Mouse (Mus musculus) embryonic facial prominence, embryonic 13.5 days (tissue): ENCODE measurements at regions not wholly inside any gene's neighbourhood (a gene's known extent, or its start where the extent isn't known, plus 50 kb on each side); places are given as distances from the start of the nearest gene placed in this dataset.

ENCODE experiments used
- ATAC-seq: fragments of 200-750 bp; cut with Nextera tagmentation; 2 replicates; pipeline ENCODE4 v1.8.0; 2017; ENCODE audit warnings: low read depth; ENCODE audit not compliant: insufficient number of reproducible peaks, insufficient read depth, low FRiP score, low TSS enrichment
- H3K27ac ChIP-seq: fragments of 300-500 bp; sonication (generic); 2 replicates; pipeline ENCODE4 v1.5.1; 2015; ENCODE audit warnings: moderate library complexity, mild to moderate bottlenecking, inconsistent platforms
- H3K27me3 ChIP-seq: fragments of 300-500 bp; sonication (generic); 2 replicates; pipeline ENCODE4 v1.6.1; 2015; ENCODE audit warnings: mild to moderate bottlenecking, inconsistent platforms
- H3K36me3 ChIP-seq: fragments of 300-500 bp; sonication (generic); 2 replicates; pipeline ENCODE4 v1.6.1; 2015; ENCODE audit warnings: mild to moderate bottlenecking, inconsistent platforms
- H3K4me1 ChIP-seq: fragments of 300-500 bp; sonication (generic); 2 replicates; pipeline ENCODE4 v1.6.1; 2015; ENCODE audit warnings: inconsistent platforms
- H3K4me2 ChIP-seq: fragments of 300-500 bp; sonication (generic); 2 replicates; pipeline ENCODE4 v1.6.1; 2015; ENCODE audit warnings: moderate library complexity, mild to moderate bottlenecking, inconsistent platforms
- H3K4me3 ChIP-seq: fragments of 300-500 bp; sonication (generic); 2 replicates; pipeline ENCODE4 v1.5.1; 2015; ENCODE audit warnings: mild to moderate bottlenecking, inconsistent platforms
- H3K9ac ChIP-seq: fragments of 300-500 bp; sonication (generic); 2 replicates; pipeline ENCODE4 v1.6.1; 2015; ENCODE audit warnings: mild to moderate bottlenecking, inconsistent platforms
- H3K9me3 ChIP-seq: fragments of 300-500 bp; sonication (generic); 2 replicates; pipeline ENCODE4 v1.6.1; 2016; ENCODE audit warnings: inconsistent platforms
- WGBS: fragments of 180-500 bp; shearing (Covaris S2); methylation state at CpG from one replicate; pipeline ENCODE4 v1.1.7; 2015; ENCODE audit warnings: mixed read lengths; 5-methylcytosine and 5-hydroxymethylcytosine counted together

DNA sequence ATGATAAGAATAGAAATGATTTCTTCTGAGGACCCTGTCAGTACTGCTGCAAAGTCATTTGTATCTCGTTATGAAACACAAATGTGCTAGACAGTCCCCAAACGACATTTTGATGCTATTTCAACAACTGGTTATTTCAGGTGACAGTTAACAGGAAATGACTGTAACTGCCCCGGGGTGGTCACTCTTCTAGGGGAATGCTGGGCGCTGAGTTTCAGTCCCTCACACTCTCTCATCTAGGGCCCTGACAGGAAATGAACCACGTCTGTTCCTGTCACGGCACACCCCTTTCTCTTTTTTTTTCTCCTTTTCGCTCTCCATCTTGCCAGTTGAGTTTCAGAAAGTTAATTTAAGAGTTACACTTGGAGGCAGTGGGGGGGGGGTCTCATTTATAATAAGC is 556.2 kb downstream of the Ccdc171 start:
- H3K9me3 ChIP-seq: no peaks in the 10 kb centered on the region
- H3K27me3 ChIP-seq: no peaks in the 10 kb centered on the region
- H3K9ac ChIP-seq: no peak overlapping the region
- no peak for ATAC-seq
- H3K36me3 ChIP-seq: no peaks in the 10 kb centered on the region
- WGBS: 35% methylated on average over 7 of the region's 7 CpGs
- no peaks in the 10 kb centered on the region for H3K4me1 ChIP-seq
- H3K4me2 ChIP-seq: no peak overlapping the region
- no peak overlapping the region for H3K4me3 ChIP-seq
- no peak overlapping the region for H3K27ac ChIP-seq

GRCm38 (mm10) chr4:84088166-84088565 is 562.8 kb downstream of the Ccdc171 start:
- Histone ChIP-seq H3K4me3 (no peak overlapping the region), H3K27me3 (no peaks in the 10 kb centered on the region), H3K9ac (no peak overlapping the region), H3K36me3 (no peaks in the 10 kb centered on the region), H3K27ac (no peak overlapping the region), H3K4me1 (no peaks in the 10 kb centered on the region), H3K9me3 (no peaks in the 10 kb centered on the region), H3K4me2 (no peak overlapping the region)
- no peak for ATAC-seq
- 69% methylated on average over 12 of the region's 12 CpGs for WGBS

GRCm38 (mm10) chr4:84092509-84092908 is 567.2 kb downstream of the Ccdc171 start:
- Histone ChIP-seq H3K27me3 (no peaks in the 10 kb centered on the region), H3K4me2 (no peak overlapping the region), H3K4me1 (peaks cover 8% of the 10 kb centered on the region), H3K9ac (no peak overlapping the region), H3K36me3 (no peaks in the 10 kb centered on the region), H3K27ac (no peak overlapping the region), H3K4me3 (no peak overlapping the region), H3K9me3 (no peaks in the 10 kb centered on the region)
- no peak for ATAC-seq
- 69% methylated on average over 9 of the region's 9 CpGs for WGBS

GRCm38 (mm10) chr4:84095237-84095636 is 569.9 kb downstream of the Ccdc171 start:
- H3K4me2 ChIP-seq: no peak overlapping the region
- H3K4me1 ChIP-seq: peaks cover 8% of the 10 kb centered on the region
- no peaks in the 10 kb centered on the region for H3K27me3 ChIP-seq
- no peaks in the 10 kb centered on the region for H3K9me3 ChIP-seq
- 84% methylated on average over 3 of the region's 3 CpGs for WGBS
- H3K4me3 ChIP-seq: no peak overlapping the region
- no peak for ATAC-seq
- no peak overlapping the region for H3K27ac ChIP-seq
- H3K9ac ChIP-seq: no peak overlapping the region
- H3K36me3 ChIP-seq: no peaks in the 10 kb centered on the region

- Histone ChIP-seq H3K27ac (no peak overlapping the region), H3K4me1 (peaks cover 8% of the 10 kb centered on the region), H3K36me3 (no peaks in the 10 kb centered on the region), H3K9ac (no peak overlapping the region), H3K4me2 (no peak overlapping the region), H3K27me3 (no peaks in the 10 kb centered on the region), H3K9me3 (no peaks in the 10 kb centered on the region), H3K4me3 (no peak overlapping the region)
- WGBS: 61% methylated on average over 4 of the region's 4 CpGs
- no peak for ATAC-seq
Measured at GRCm38 (mm10) chr4:84096081-84096480, 570.7 kb downstream of the Ccdc171 start.

DNA sequence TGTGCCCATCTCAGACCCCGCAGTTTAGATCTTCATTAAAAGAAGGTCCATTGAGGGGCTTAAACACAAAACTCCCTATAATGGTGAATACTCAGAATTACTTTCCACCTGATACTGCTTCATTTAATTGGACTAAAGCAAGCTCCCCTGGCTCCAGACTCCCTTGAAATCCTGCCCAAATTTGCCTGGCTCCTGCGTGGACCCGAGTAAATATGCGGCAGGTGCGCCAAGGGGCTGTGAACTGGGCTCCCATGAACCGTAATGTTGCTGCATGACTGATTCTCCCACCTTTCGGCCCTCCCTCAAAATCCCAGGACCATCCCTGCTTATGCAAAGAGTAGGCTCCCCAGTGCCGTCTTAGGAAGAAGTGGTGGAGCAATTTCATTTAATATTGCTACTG is 573.7 kb downstream of the Ccdc171 start:
- Histone ChIP-seq H3K27ac (no peak overlapping the region), H3K9me3 (no peaks in the 10 kb centered on the region), H3K9ac (no peak overlapping the region), H3K4me3 (no peak overlapping the region), H3K27me3 (no peaks in the 10 kb centered on the region), H3K36me3 (no peaks in the 10 kb centered on the region), H3K4me2 (no peak overlapping the region), H3K4me1 (peaks cover 23% of the 10 kb centered on the region)
- ATAC-seq: no peak
- WGBS: 84% methylated on average over 8 of the region's 8 CpGs

DNA sequence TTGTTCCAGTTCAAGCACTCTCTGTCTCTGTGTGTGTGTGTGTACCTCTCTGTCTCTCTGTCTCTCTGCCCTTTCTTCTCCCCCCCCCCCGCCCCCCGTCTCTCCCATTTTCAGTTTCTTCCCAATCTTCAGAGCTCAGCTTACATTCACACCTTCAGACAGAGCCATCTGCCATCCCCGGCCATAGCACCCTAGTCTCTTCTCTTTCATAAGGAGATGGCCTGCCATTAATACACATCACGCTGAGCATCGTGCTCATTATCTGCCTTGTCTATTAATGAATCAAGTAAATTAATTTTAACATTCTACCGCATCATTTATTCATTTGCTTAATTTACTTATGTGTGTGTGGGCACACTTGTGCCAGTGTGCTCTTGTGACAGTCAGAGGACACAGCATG is 573.2 kb downstream of the Bnc2 start:
- Histone ChIP-seq H3K27ac (no peak overlapping the region), H3K36me3 (no peaks in the 10 kb centered on the region), H3K4me1 (peaks cover 14% of the 10 kb centered on the region), H3K4me2 (no peak overlapping the region), H3K4me3 (no peak overlapping the region), H3K9me3 (no peaks in the 10 kb centered on the region), H3K27me3 (no peaks in the 10 kb centered on the region), H3K9ac (no peak overlapping the region)
- 90% methylated on average over 6 of the region's 6 CpGs for WGBS
- ATAC-seq: no peak

DNA sequence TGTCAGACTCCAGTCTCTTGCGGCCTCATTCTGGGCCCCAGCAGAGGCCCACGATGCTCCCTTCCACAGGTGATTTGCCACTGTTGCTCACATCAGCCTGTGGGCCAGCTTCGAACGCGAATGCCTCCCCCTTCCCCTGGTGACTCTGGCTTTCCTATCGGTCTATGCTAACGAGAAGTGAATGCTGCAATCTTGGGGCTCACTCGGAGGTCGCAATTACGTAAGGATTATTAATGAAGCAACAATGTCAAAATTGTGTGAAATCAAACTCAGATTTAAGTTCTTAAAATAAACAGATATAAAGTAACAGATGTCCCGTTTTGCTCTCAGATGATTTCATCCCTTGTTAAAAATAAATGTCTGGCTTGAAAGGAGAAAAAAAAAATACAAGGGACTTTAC is 572.3 kb downstream of the Bnc2 start:
- 32% methylated on average over 11 of the region's 11 CpGs for WGBS
- no peaks in the 10 kb centered on the region for H3K9me3 ChIP-seq
- no peak overlapping the region for H3K27ac ChIP-seq
- ATAC-seq: no peak
- peaks cover 14% of the 10 kb centered on the region for H3K4me1 ChIP-seq
- H3K4me3 ChIP-seq: no peak overlapping the region
- no peak overlapping the region for H3K9ac ChIP-seq
- H3K27me3 ChIP-seq: no peaks in the 10 kb centered on the region
- no peaks in the 10 kb centered on the region for H3K36me3 ChIP-seq
- no peak overlapping the region for H3K4me2 ChIP-seq

DNA sequence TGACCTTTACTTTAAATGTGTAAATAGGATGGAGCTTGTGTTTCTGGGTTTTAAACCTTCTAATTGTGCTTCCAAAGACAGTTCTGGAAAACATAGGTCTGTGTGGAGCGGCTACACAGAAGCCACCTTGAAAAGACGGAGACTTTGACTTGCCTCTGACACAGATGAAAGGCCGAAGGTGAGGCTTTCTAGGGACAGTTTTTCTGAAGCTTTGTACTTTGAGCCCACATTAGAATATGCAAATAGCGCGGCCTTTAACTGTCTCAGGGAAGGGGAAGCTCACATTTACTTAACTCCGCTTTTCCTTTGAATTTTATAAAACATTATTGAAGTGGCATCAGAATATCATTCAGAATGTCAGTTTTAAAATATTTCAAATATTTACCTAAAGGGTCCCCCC is 566.5 kb downstream of the Bnc2 start:
- Histone ChIP-seq H3K4me1 (peaks cover 13% of the 10 kb centered on the region; the same call in 1 of the 2 replicates), H3K4me3 (no peak overlapping the region), H3K27ac (no peak overlapping the region), H3K9me3 (no peaks in the 10 kb centered on the region), H3K9ac (no peak overlapping the region), H3K27me3 (no peaks in the 10 kb centered on the region), H3K4me2 (no peak overlapping the region), H3K36me3 (no peaks in the 10 kb centered on the region)
- no peak for ATAC-seq
- 79% methylated on average over 6 of the region's 6 CpGs for WGBS

DNA sequence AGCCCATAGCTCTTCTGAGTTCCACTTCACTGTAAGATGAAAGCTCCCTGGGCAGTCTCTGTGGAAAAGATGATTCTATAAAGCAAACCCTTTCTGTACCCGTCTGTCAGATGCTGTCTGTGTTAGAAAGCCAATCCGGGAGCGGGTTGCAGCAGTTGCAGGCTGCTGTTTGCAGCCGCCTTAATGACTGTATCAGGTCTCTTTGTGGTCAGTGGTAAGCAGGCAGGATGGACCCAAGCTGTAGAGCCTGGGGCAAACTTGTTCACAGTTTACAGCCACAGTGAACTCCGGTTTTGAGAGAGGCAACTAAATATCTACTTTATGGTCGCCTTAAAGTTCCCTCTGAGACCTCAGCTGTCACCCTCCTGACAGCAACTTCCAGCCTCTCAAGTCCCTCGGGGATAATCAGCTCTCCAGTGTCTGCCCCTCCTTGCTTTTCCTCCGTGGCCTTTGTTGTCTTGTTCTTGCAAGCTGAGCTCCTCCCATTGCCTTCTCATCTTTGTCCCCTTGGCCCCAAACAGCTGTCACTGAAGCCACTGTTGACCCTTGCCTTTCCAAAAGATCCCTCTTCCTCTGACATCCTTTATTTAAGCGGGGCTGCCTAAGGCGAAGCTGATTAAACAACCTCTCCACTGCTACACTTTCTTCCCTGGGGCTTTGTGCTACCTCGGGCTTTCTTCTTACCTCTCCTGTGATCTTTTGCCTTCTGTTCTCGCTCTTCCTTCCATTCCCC is 565.1 kb downstream of the Bnc2 start:
- Histone ChIP-seq H3K27me3 (no peaks in the 10 kb centered on the region), H3K4me1 (peaks cover 10% of the 10 kb centered on the region; the same call in 1 of the 2 replicates), H3K9me3 (no peaks in the 10 kb centered on the region), H3K27ac (no peak overlapping the region), H3K36me3 (no peaks in the 10 kb centered on the region), H3K4me2 (no peak overlapping the region), H3K4me3 (no peak overlapping the region), H3K9ac (no peak overlapping the region)
- ATAC-seq: no peak
- 13% methylated on average over 12 of the region's 12 CpGs for WGBS

DNA sequence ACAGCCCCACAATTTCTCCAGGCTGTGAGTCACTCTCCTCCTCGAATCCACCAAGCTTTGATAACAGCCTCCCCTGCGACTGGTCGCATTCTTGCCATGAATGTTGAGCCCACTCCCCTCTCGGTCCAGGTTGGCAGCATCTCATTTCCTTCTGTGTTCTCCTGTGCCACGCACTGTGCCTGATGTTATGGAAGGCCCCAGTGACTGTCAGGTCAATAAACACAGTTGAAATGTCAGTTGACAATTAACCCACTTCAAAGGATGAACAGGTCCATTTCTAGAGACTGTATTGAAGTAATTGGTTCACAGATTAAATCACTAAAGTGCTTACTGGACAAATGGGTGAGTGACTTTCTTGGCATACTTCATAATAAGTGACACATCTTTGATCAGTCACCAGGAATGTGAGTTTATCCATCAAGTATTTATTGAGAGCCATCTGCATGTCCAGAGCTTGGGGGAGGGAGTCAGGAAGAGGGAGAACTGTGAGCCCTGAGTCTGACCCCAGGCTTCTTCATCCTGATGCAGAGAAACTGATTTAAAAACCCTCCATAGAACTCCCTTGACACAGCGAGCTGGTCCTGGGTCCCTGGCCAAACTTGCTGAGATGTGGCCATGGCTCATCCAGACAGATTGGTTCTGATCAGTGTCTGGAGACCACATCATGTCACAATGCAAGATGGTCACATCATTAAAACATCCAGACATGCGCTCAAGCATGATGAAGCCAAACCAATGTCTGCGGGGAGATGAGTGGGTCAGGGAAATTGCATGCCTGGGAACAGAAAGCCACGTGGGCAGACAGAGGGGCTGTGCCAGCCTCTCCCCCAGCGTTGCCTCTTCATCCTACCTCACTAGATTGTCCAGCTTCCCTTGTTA is 560.7 kb downstream of the Bnc2 start:
- H3K9me3 ChIP-seq: no peaks in the 10 kb centered on the region
- H3K27ac ChIP-seq: no peak overlapping the region
- H3K4me3 ChIP-seq: no peak overlapping the region
- WGBS: 76% methylated on average over 10 of the region's 10 CpGs
- peaks cover 12% of the 10 kb centered on the region; the same call in 1 of the 2 replicates for H3K4me1 ChIP-seq
- no peak overlapping the region for H3K9ac ChIP-seq
- H3K27me3 ChIP-seq: no peaks in the 10 kb centered on the region
- no peak for ATAC-seq
- no peaks in the 10 kb centered on the region for H3K36me3 ChIP-seq
- H3K4me2 ChIP-seq: no peak overlapping the region
